Mouse (Mus musculus) urinary bladder, postnatal 14 days (tissue): ENCODE data around the gene Trank1.

Source experiments
- DNase-seq: peaks from one replicate; pipeline ENCODE4 v3.0.0; 2021; ENCODE audit warnings: low spot score

The Trank1 gene

DNA sequence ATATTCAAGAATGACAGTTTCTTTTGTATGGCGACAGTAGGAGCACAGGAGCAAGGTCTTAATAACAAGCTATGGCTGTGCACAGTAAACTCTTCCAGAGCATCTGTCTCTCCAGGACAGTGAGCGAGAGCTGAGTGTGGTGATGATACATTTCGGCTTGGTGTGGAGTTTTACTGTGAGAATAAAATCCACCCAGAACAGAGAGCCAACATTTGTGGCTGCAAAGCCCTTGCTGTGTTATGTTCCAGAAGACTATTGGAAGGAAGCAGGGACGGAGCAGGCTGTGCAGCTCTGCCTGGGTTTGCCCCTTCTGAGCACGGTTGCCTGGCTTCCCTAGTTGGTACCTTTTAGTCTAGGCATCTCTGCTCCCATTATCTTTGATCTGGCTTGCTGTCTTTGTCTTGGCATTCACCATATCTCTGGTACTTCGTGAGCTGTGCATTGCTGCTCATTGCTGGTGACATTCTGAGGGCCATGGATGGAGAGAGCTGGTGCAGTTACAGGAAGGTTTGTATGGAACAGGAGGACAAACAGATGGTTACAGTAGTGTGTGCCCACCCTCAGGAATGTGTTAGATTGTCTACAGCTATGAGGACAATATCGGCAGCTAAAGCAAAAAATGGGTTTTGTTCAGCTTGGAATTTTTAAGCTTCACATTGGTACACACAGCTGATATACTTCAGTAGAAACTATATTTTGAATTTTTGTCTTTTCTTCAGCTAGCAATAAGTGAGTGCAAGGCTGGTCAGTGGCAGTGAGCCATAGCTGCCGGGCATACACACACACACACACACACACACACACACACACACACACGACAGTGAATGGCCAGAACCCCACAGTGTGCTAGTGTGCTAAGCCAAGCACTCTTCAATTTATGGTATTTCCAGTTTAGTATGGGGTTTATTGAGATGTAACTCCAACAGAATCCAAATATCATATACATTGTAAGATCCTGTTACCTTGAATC is 69.8 kb downstream of the Trank1 start:
- no peak for DNase-seq

DNA sequence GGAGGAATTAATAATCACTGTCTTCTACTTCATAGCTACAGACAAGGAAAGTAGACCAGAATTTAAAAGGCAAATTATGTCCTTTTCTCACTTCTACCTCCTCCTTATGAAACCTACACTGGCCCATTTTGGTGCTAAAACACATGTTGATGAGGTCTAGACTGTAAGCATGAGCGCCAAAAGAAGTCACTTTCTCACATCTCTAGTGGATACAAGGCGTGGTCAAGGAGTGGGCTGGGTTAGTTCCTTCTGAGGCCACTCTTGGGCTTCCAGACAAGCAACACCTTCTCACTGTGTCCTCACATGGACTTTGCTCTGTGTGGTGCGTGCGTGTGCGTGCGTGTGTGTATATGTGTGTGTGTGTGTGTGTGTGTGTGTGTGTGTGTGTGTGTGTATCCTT is 70.9 kb downstream of the Trank1 start:
- no peak for DNase-seq

DNA sequence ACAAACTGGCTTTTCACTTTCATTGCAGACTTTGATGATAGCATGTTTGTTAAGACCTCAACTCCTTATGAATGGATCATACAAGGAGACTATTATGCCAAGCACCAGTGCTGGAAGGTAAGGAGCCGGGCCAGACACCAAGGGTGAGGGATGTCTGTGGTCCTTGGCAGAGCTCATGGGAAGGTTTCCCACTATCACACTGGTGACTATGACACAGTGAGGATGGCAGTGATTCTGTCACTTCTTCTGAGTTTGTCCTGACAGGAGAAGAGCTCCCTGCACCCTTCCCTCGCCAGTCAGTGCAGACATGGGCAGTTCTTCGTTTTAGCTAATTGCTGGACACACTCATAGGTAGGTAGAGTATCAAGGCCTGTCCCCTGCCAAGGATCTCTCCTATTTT is 71.5 kb downstream of the Trank1 start:
- DNase-seq = no peak

DNA sequence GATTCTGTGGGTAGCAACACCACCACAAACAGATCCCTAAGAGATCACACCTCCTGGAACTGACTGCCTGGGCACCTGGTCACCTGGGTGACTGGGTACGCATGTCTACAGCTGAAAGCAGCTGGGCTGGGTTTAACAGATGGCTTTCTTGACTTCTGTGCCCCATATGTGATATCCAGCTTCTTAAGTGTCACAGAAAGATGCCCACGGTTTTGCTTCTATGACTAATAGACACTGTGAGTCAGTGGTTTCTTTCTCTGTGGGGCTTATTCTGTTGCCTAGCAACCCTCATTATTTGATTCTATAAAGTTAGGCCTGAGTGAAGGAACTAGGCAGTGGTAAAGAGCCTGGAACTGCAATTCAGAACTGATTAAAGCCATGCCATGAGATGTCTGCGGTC is 72.2 kb downstream of the Trank1 start:
- DNase-seq = no peak

DNA sequence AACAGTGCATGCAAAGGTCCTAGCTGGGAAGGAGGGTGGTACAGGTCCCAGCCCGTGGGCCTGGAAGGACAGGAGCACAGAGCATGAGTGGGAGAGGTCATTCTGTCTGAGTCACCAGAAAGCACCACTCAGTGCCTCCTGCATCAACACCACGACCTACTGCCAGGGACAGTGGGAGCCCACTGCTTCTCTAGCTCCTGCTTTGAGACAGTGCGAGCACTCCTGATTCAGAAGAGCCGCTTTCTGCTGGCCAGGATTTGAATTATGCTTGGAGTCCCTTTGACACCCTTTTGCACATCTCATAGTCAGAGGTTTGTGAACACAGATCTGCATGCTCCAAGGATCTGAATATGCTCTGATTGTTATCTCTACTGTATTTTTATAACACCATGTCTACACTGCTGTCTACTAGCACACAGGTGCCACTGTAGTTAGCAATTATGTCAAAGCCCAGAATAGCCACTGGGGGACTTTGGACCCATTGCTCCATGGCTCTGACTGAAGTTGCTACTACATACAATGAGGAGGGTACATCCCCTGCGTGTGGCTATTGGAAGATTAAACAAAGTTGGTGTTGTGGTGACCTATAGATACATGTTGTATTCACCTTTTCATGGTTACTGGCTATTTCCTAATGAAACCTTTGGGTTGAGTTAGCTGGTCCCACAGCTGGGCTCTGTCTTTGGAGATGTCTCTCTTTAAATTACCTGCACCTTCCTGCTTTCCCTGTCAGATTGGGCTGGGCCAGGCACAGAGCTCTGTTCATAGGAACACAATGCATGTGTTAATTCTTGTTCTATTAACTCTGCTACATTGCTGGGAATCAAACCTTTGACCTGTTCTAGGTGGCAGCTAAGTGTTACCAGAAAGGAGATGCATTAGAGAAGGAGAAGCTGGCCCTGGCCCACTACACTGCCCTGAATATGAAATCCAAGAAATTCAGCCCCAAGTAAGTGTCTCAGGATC is 74.3 kb downstream of the Trank1 start:
- DNase-seq = no peak

DNA sequence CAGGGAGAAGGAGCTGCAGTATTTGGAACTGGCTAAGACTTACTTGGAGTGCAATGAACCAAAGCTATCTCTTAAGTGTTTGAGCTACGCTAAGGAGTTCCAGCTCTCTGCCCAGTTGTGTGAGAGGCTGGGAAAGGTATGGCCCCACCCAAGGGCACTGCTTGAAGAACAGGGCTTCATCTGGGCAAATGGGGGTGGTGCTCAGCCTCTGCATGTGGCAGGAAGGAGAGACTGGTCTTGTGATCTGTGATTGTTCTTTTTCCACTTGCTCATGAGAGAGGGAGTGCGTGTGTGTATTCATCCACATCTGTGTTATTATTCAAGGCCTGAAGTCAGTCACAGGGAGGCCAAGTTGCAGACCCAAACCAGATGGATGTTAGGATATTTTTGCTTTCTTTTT is 75.0 kb downstream of the Trank1 start:
- DNase-seq = no peak

DNA sequence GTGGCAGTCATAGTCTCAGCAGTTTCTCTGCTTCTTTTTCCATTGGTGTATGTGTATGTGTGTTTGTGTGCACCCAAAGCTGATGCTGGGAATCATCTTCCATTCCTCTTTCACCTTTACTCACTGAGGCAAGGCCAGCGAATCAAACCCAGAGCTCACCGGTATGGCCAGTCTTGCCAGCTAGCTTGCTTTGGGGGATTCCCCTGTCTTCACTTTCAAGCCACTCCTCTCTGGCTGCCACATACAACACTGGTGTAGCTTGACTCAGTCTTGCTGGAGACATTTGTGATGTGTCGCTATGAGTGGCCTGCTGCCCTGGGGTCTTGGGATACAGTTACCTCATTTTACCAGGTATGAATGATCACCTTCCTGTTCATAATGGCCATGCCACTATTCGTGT is 76.0 kb downstream of the Trank1 start:
- no peak for DNase-seq

DNA sequence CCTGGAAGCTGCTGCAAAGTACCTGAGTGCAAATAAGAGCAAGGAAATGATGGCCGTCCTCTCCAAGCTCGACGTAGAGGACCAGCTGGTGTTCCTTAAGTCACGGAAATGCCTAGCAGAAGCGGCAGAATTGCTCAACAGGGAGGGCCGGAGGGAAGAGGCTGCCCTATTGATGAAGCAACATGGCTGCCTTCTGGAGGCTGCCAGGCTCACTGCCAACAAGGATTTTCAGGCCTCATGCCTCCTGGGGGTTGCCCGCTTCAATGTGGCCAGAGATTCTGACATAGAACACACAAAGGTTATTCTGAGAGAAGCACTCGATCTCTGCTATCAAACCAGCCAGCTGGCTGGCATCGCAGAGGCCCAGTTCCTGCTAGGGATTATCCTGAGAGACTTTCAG is 78.5 kb downstream of the Trank1 start:
- DNase-seq = no peak

DNA sequence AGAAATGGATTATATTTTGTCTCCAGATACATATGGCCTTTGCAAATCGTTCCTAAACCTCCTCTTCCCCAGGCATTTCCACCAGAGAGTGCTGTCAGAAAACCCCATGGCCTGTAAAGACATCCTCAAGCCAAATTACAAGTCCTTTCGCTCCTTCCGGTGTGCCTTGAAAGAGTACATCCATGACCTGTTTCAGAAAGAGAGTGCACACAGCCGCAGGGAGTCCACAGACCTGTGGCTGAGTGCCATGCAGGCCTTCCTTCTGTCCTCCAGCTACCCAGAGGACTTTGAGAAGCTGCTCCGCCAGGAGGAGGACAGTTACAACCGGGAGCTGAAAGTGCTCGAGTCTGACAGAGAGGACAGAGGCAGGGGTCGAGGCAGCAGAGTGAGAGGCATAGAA is 79.5 kb downstream of the Trank1 start:
- no peak for DNase-seq

DNA sequence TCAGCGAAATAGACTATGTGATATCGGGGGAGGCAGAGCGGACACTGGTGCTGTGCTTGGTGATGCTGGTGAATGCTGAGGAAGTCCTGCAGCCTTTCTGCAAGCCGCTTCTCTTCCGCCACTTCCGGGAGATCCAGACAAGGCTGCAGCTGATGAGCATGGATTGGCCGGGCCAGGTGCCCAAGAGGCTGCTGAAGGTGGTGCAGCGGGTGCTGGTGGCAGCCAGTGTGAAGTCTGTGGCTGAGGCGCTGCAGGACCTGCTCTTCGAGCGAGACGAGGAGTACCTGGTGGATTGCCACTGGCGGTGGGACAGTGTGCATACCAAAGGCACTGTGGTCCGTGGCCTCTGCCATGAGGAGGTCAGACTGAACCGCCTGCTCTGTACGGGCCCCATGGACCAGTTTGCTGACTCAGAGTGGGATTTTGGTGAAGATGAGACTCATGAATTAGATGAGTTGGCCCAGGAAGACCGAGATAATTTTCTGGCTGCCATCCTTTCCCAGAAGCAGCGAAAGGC is 80.4 kb downstream of the Trank1 start:
- DNase-seq = no peak

DNA sequence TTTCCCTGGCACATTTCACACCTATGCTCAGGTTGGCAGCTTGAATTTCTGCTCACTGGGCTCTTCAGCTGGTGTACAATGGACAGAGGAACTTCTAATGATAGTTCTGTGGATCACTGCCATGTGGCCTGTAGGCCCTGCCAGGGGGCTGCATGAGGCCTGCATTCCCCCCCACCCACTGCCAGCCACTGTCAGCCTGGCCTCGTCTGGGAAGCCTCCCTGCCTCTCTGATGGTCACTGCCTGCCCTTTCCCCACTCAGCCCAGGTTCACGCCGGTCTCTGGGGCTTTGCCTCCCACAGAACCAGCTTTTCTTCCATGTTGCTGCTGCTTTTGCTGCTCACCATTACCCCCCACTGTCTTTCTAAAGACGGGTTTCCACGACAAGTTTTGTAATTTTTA is 83.7 kb downstream of the Trank1 start:
- DNase-seq = no peak

DNA sequence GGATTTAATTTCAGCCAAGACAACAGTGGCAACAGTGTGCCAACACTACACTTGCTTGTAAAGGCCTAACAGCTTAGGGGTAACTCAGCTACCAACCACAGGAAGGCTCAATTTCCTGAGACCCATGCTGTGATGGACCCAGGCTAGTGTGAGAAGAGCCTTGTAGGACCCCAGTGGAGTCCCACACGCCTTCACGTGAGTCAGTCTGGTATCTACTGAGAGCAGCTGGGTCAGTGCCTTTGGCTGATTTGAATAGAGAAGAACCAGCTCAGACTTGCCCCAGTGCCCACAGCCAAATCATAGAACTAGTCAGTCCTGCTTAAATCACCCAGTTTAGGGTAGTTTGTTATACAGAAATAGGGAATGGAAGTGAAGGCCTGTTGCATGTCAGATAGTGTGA is 86.5 kb downstream of the Trank1 start:
- peak; percentile 18 for DNase-seq

DNA sequence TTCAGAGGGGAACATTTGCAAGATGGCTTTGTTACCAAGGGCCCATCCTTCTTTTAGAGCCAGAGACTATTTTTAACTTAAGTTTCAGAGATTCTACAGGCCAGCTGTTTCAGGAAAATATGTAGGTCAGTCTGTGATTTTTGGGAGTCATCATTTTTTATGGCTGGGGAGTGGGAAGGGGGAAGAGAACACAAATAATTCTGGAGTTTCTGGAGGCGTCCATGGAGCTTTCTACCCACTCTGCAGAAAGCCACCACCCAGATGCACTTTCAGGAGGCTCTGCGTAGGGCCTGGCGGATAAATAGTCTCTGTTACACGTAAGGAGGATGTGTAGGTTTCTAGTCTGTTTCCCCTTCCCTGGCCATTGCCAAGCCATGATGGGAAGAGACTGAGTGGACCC is 88.5 kb downstream of the Trank1 start:
- DNase-seq = no peak

DNA sequence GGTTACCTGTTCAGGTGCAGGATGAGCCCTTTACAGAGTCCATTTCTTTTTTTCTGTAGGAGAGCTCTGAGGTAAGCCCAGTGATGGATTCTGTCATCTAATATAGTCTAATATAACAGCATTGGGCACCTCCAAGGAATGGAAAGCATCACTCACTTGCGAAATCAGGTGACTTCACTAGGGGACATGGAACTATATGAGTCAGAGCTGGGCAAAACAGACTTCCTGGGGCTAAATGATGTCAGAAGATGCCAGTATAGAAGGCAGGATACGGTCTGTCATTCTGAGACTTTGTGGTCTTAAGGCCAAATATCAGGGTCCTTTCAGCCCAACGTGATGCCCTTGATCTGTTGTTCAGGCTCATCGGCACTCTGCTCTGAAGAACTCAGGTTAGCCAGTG is 91.6 kb downstream of the Trank1 start:
- DNase-seq = no peak

DNA sequence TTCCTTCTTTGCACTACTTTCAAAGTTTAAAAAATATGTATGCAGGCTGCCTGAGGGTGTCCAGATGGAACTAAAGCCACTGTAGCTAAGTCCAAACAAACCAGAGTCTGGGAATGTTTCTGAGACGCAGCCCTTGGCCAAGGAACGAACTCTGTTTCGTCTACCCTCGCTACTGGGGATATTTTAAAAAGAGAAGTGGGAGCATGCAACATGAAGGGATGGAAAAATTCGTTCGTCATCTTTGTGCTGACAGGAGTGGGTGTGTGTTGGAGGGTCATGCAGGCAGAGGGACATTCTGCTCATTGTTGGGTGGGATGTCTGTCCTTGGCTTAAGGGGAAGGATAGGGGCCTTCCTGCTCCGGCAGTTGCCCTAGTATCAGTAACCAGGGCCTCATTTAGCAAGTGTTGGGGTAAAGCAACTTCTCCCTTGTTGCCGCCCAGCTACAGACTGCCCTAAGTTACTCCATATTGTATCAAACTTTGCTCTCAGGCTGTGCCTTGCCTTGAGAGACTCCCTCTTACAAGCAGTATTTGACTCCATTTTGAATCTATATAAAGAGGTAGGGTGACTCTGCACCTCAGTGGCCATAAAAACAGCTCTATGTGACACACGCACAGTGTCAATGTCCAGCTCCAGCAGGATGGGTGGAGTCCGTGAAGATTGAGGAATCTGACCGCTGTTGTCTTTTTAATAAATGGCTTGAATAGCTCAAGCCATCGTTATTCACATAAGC is 93.0 kb downstream of the Trank1 start:
- no peak for DNase-seq

DNA sequence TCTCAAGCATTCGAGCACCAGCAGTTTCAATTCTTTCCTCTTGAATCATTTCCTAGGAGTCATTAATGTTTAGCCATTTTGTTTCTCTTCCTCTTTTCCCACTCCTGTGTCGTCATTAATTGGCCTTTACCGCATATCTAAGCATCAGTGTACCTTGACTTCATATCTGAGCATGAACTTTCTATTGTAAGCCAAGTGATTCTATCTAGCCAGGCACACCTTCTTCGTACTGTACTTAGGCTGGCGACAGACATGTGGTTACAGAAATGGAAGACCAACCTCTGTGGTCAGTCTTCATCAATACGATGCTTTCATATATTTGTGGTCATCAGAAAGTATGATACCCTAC is 93.5 kb downstream of the Trank1 start:
- no peak for DNase-seq

DNA sequence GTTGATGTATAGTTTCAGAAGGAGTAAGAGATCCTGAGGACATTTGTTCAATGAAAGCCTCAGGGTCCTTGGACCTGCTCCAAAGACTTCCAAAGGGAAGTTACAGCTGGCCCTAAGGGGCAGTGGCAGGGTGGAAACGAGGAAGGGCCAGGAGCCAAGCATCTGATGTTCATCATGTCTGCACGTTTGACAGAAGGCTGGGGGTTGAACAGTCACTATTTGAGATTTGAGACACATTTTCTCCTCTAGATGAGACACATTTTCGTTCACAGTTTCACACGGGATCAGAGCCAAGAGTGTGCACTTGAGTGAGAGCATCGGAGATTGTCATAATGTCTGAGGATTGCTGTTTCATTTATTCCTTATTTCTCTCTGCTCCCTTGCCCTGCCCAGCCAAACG is 96.5 kb downstream of the Trank1 start:
- DNase-seq = no peak

DNA sequence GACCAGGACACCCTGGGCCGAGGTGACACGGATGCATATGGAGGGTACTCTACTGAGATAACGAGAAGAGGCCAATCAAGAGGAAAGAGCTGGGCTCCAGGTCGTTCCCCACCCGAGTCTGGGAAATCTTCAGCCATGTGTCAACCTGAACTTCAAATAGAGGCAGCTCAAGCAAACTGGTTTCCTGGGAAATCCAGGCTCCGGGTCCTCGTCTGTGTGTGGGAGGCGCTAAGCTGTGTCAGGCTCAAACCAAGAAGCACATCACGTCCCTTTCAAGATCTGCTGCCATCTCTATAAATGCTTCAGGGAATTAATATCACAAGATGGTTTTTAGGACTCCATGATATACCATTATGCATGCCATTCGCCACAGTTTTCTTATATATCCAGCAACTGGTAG is 96.9 kb downstream of the Trank1 start:
- no peak for DNase-seq

DNA sequence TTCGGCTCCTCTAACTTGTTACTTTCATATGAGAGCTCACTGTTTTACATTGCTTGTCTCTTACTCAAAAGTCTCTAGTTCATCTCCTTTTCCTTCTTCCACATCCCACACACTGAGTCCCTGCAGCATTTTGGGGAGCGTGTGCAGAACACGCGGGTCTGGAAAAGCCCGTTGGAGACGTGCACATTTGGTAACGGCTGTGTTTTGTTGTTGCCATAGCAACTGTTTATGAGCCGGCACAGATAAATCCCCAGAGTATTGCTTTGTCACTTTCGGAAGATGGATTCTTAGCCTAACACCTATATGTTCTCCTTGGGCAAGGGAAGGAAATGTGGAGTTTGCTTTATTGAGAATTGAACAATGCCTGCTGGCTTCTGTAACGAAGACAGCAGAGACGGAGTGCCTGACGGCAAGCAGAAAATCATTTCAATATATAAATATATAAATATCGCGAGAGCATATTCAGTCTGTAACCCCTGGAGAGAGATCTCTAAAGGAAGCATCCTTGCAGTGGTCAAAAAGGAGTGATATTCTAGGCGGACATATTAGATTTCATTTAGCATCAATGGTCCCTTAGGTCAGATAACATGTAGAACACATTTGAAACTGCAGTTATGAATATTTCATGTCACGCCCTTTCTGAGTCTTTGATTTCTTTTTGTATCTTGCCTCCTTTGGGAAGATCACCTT is 101.1 kb downstream of the Trank1 start:
- no peak for DNase-seq

DNA sequence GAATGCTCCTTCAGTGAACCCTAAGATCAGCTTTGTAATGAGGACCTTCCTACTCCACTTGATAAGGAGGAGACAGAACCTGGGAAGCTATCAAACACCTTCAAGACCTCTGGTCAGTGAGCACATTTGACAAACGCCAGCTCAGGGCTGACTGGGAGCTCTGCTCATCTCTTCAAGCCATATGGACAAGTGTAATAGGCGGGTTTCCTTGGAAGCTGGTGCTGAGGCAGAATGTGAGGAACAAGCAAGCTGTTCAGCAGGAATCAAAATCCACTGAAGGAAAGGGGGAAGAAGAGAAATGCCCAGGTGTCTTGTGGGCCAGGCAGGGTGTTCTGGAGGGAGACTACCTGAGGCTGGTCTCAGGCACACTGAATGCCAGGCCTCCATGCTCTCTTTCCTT is 110.3 kb downstream of the Trank1 start:
- no peak for DNase-seq

DNA sequence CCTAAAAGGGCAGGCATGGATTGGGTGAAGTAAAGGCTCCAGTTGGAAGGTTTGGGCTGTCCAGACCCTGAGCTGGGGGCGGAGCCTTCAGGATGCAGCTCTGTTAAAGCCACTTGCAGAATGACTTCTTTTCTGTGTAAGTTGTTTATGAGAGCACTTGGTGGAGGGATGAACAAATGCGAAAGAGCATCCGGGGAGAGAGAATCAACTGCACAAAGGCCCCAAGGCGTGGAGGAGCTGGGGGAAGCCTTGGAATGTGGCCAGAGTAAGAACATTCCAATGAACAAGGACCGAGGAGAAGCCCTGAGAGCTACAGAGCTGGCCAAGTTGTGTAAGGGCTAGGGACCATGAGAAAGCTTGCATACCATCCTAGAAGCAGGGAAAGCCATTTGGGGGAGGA is 111.0 kb downstream of the Trank1 start:
- no peak for DNase-seq

DNA sequence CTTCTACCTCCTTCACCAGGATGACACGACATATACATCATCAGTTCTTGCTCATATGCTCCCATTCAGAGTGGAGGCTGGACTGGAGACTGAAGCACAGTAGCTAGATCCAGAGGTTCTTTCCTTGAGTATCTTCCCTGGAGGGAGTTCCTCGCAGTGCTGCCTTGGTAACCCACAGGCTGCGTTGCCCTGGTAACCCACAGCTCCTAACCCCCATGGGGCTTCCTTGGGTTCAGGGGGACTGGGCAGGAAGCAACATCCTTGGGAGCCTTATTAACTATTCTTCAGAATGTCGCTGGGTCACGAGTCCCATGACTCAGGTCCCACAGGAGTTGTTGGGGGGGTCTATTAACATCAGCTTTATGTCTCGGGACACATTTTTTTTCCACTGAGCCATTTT is 113.6 kb downstream of the Trank1 start:
- DNase-seq = no peak
